Comparison of ENCODE assay signal across 8 mouse cellular contexts in genomic region chr7:88430692-88431084, GRCm38 (mm10). TPM values are rescaled to one million over a fixed set of nuclear protein-coding genes. Genes with fewer than 3 reads are reported as not detected.
DNase-seq lines count a peak whose midpoint lies in the region; ATAC-seq and TF ChIP-seq lines count a peak whose summit lies in the region.

No protein-coding gene starts in this region.

- intact Hi-C loops in heart, postnatal 25 days (cut with DNase I), result no loop called here

- H3K27me3 ChIP-seq in heart, embryonic 12.5 days (replicated peaks), result peaks cover 8% of the 10 kb centered on the region; the same call in 1 of the 2 replicates
- H3K27me3 ChIP-seq in Patski, result no peaks in the 10 kb centered on the region
- H3K27me3 ChIP-seq in hindbrain, embryonic 13.5 days, result peaks cover 20% of the 10 kb centered on the region

- H3K4me3 ChIP-seq in heart, embryonic 12.5 days, result peak overlapping the region; percentile 54
- H3K4me3 ChIP-seq in hindbrain, embryonic 13.5 days, result peak overlapping the region; percentile 52

- H3K9ac ChIP-seq in heart, embryonic 12.5 days, result peak overlapping the region; percentile 30
- peak overlapping the region; percentile 72 for H3K9ac ChIP-seq in hindbrain, embryonic 13.5 days

- no peak for DNase-seq in heart, postnatal 25 days (ENCODE audit: low spot score)
- no peak for DNase-seq in Patski (ENCODE audit: low read depth, low spot score)
- DNase-seq in right cerebral cortex, postnatal 10 days (ENCODE audit: low spot score in 2 of 2), result no peak
- no peak for DNase-seq in cerebellum, postnatal 36 days
- no peak for DNase-seq in layer of hippocampus, adult 9-10 months (ENCODE audit: low spot score)

- POLR2A ChIA-PET in Patski (lab: Charles Lee), result no interaction called here

- ATAC-seq in heart, embryonic 12.5 days (ENCODE audit: insufficient number of reproducible peaks, low FRiP score), result no peak
- peak; percentile 23 for ATAC-seq in Patski
- ATAC-seq in hindbrain, embryonic 13.5 days (ENCODE audit: low FRiP score), result no peak
- 0 out of 2 replicates have a peak, but pooled peaks have one; percentile 7 for ATAC-seq in megakaryocyte progenitor cell, adult 5-6 weeks (replicated peaks; ENCODE audit: poor library complexity)

- no peaks in the 10 kb centered on the region for H3K9me3 ChIP-seq in heart, embryonic 12.5 days (replicated peaks)
- H3K9me3 ChIP-seq in hindbrain, embryonic 13.5 days, result no peaks in the 10 kb centered on the region

- no peaks in the 10 kb centered on the region for H3K4me1 ChIP-seq in heart, embryonic 12.5 days (replicated peaks)
- H3K4me1 ChIP-seq in hindbrain, embryonic 13.5 days (replicated peaks), result peaks cover 9% of the 10 kb centered on the region

- H3K27ac ChIP-seq in heart, embryonic 12.5 days (ENCODE audit: poor library complexity, severe bottlenecking), result no peak overlapping the region
- H3K27ac ChIP-seq in hindbrain, embryonic 13.5 days, result no peak overlapping the region

- H3K36me3 ChIP-seq in heart, embryonic 12.5 days, result no peaks in the 10 kb centered on the region
- no peaks in the 10 kb centered on the region for H3K36me3 ChIP-seq in hindbrain, embryonic 13.5 days

- CTCF ChIA-PET in Patski (lab: Charles Lee), result no interaction called here

- H3K4me2 ChIP-seq in heart, embryonic 12.5 days, result peak overlapping the region; percentile 84
- H3K4me2 ChIP-seq in hindbrain, embryonic 13.5 days, result peak overlapping the region; percentile 91

- no peak for TF ChIP-seq CTCF in Patski (IDR thresholded peaks at IDR 0.05)

- in situ Hi-C loops in Patski (cut with MboI; ENCODE audit: low pct_unique_long_range_greater_than_20kb), result no loop called here

- 5% methylated on average over 13 of the region's 13 CpGs for WGBS in heart, embryonic 12.5 days
- WGBS in hindbrain, embryonic 13.5 days, result 7% methylated on average over 13 of the region's 13 CpGs

RNA-seq across cellular contexts. Expression of gene Rab38, which starts 0.6 kb away (rescaled TPM):
- 1.6 and 1.9 TPM in 2 replicates for polyA plus RNA-seq in heart, embryonic 12.5 days (2016; fragmentation: Nextera tagmentation; extraction: Ambion mirVana)
- total RNA-seq in heart, postnatal 25 days (2021), result under 1 TPM in 1 of 2 experiments, not detected in 1; 0.36 TPM
- 4.0 TPM for polyA plus RNA-seq in Patski (2021)
- 1.5 and 3.1 TPM in 2 replicates for polyA plus RNA-seq in hindbrain, embryonic 13.5 days (2015; fragmentation: Nextera tagmentation; extraction: Ambion mirVana)
- total RNA-seq in megakaryocyte progenitor cell, adult 5-6 weeks (2015), result 27.3 and 39.1 TPM in 2 replicates
- total RNA-seq in megakaryocyte progenitor cell, adult 5-6 weeks (2017), result 21.7 and 31.9 TPM in 2 replicates

Comparison
In these comparisons a context has a peak if more than half of its experiments do, and no peak if none do; other contexts are left out.
1. ATAC-seq: peak in Patski (single experiment) and megakaryocyte progenitor cell, adult 5-6 weeks (single experiment); none in heart, embryonic 12.5 days (single experiment) and hindbrain, embryonic 13.5 days (single experiment).